Mouse (Mus musculus) spleen, adult 12 weeks (tissue): Measurements from ENCODE around the gene Prmt1.
A peak's percentile ranks its signal among the peaks of the same experiment; 100 is the strongest.

Source experiments
- DNase-seq: peaks from one replicate; pipeline ENCODE4 v3.0.0; 2022; ENCODE audit warnings: low spot score

Gene Prmt1

DNA sequence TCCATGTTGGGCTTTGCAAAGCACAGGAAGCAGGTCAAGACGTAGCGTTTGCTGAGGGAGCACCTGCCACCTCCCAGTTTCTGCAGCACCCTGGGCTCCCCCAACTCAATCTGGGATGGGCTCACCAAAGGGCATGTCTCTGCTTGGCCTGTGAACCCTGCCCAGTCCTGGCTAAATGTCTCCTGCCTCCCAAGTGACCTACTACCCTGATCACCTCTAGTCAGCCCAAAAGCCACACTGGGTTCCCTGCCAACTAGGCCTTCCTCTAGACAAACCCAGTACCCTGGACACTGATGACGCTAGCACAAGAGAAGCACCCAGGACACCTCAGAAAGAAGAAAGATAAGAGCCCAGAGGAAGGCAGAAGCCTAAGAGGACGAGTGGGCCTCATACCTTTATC lies 26.5 kb upstream of the Prmt1 start:
- no peak for DNase-seq

DNA sequence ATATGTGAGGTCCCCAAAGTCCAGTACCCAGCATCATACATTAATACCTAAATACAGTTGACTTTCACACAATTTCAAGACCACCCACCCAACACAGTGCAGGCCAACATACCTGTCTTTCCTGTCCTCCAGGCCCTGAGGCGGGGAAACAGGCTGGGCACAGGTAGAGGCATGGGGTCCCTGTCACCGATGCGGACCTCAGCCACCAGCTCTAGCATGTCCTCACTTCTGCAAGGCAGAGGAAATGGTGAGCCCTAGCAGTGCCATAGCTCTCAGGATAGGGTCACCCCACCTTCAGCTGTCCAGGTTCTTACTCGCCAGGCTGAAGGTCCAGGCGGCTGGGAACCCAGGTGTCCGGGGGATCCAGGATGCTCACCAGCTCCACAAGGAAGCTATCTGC lies 25.6 kb upstream of the Prmt1 start:
- no peak for DNase-seq

DNA sequence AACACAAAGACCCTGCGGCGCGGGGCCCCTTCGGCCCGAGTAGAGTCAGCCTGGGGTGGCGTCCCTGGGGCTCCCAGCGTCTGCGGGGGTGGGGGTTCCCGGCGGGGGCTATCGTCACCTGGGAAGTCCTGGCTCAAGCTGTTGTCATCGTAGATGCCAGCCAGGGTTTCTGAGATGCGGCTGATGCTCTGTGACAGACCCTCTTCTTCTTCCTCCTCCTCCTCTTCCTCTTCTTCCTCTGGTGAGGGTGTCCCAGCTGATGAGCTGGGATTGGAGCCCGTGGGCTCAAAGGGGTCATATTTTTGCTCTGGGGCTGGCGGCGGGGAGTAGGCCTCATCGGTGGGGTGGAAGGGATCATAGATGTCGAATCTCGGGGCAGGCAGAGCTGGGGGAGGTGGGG lies 22.0 kb upstream of the Prmt1 start:
- DNase-seq: no peak

DNA sequence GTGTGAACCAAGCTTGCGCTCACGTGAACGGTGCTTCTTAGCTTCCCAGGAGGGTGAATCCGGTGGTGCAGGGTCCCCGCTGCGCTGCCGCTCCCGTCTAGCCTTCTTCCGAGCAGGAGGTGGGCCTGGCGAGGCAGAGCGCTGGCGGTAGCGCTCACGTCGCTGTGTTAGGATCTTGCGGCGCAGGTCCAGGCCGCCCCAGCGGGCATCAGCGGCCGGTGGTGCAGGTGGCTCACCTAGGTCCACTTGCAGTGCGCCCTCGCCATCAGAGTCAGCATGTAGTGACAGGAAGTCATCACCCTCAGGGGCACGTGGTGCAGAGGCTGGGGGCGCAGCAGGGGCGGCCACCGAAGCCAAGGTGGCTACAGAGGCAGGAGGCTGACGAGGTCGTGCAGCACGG lies 21.5 kb upstream of the Prmt1 start:
- no peak for DNase-seq

DNA sequence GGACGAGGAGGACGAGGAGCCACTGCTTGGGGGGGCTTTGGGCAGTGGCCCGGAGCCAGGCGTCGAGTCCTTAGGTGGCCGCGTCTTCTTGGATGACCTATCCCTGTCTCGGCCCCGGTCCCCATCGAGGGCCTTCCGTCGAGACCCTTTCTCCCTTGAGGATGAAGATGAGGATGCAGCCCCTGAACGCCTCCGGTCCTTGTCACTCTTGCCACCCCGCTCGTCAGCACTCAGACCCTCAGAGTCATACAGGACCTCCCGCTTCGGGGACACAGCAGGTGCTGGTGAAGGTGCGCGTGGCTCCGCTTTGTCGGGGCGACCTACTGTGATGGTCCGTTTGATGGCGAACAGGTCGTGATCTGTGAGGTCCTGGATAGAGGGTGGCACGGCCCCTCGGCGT lies 20.8 kb upstream of the Prmt1 start:
- DNase-seq: no peak

DNA sequence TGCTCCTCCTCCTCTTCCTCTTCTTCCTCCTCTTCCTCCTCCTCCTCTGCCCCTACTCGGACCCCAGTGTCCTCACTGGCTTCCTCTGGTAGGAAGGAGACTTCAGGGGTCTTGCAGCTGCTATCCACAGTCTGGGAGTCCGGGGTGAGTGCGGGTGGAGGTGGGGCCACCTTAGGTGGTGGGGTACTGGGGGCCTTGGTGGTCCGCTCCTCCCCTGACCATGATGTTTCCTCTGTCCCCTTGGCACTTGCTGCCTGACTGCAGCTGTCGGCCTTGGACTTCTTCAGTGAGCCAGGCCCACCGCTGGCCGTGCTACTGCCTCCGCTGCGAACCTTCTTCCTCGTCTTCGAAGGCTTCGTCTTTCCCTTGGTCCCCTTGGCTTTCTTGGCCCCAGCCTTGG lies 20.1 kb upstream of the Prmt1 start:
- no peak for DNase-seq

DNA sequence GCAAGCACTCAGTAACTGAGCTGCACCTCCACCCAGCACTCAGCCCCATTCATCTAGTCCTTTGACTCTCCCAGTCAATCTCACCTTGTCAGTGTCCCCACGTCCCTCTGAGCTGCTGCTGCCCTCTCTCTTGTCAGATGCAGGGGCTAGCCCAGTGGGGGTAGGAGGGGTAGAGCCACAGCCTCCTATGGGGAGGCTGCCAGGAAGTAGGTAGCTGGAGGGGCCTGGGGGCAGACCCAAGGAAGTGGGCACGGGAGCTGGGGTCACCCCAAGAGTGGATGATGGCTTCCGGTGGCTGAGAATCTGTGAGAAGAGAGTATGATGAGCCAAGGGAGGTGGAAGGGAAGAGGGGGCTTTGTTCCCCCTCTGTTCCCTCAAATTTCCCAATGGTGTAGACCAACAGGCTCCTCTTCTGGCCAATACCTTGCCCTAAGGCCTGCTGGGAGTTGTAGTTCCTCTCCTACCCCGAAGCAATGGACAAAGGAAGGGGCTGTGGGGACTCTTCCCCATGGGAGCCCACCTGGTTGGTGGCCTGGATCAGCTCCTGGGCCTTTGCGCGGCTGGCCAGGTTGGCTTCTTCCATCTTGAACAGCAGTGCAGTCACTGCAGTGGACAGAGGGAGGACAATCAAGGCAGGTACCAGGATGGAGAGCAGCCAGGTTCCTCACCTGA lies 19.1 kb upstream of the Prmt1 start:
- DNase-seq: no peak

DNA sequence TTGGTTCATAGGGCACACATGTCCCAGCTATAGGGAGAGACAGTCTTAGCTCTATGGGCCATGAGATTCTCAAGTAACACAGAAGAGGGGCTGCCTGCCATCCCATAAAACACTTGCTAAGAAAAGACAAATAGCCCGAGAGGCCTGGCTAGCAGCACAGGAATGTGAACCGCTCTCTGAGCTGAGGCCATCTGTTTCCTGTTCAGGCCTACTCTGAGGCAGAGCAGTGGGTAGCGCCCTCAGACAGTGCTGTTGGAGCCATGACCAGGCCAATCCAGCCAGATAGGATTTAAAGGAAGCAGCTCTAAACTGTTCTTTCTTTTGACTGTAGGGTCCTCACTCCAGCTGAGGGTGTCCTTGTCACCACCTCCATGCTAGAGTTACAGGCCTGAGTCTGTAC lies 18.2 kb upstream of the Prmt1 start:
- no peak for DNase-seq

DNA sequence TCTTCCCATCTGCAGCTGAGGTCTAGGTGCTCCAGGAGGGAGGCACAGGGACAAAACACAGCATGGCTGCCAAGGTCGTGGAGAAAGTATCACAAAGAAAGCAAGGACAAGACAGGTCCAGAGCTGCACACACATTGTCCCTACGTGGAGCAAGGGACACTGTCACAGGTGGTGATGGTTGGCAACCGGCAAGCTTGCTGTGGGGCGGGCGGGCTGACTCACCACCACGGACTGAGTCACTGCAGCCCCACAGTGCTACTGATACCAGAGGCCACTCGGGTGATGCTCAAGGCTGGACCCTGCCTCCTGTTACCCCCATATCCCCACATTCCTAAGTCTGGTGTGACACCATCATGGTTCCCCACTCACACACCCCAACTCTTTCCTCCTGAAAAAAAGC lies 16.1 kb upstream of the Prmt1 start:
- DNase-seq: no peak

DNA sequence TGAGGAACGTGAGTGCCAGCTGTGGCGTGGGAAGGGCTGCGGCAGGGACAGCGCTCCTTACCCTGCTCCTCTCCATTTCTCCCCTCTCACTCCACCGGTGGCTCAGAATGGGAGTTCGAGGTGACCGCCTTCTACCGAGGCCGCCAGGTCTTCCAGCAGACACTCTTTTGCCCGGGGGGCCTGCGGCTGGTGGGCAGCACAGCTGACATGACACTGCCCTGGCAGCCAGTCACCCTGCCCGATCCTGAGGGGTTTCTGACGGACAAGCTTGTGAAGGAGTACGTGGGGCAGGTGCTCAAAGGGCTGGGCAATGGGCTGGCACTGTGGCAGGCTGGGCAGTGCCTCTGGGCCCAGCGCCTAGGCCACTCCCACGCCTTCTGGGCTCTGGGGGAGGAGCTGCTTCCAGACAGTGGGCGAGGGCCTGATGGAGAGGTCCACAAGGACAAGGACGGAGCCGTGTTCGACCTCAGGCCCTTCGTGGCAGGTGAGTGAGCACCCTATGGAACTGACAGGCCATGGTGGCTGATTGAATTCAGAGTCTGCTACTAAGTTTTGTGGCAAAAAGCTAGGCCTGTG lies 14.3 kb upstream of the Prmt1 start:
- no peak for DNase-seq

DNA sequence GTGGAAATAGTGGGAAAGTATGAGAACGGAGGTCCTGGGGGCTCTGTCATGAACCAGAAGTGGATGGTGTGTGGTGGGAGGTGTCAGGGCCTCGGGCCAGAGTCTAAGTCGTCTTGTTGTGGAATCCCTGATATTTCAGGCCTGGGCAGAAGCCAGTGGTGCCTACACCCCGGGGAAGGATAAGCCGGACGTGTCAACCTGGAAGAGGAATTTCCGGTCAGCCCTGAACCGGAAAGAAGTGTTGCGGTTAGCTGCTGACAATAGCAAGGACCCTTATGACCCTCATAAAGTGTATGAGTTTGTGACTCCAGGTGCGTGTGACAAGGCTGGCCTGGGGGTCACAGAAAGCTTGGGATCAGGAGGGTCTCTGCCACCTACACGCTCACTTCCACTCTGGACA lies 13.4 kb upstream of the Prmt1 start:
- DNase-seq: no peak

DNA sequence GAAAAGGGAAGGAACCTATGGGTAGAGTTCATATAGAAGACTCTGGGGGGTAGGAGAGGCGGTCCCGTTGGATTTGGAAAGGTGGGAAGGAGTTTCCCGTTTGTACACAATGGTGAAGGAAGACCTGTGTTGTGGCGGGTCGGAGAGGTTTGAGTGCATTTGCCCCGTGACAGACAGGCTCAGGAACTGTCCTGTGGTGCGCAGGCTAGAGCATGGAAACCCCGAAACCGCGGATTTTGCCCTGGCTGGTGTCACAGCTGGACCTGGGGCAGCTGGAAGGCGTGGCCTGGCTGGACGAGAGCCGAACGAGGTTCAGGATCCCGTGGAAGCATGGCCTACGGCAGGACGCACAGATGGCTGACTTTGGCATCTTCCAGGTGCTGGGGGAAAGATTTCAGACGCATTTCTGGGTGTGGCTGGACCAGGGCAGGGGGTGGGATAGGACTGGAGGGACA lies 12.2 kb upstream of the Prmt1 start, which contains the start of gene Bcl2l12:
TSS of gene Bcl2l12 (minus strand) at position 212 of the 455 bp plus-strand sequence.
- DNase-seq: peak; percentile 30

DNA sequence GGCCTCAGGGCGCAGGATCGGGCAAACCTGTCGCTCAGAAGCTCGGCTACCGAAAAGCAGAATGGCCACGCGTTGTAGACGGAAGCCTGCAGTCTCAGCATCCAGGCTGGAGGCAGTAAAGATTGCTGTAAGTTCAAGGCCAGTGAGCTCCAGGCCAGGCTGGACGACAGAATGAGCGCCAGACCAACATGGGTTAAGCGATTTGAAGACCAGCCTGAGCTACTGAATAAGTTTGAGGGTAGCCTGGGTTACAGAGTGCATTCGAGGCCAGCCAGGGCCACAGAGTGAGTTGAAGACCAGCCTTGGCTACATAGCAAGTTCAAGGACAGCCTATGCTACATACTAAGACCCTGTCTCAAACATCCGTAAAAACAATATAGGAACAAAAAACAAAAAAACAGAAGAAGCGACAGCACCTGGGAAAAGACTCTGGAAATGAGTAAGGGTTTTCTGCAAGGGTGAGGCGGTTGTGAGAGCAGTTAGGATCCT lies 11.6 kb upstream of the Prmt1 start:
- no peak for DNase-seq

DNA sequence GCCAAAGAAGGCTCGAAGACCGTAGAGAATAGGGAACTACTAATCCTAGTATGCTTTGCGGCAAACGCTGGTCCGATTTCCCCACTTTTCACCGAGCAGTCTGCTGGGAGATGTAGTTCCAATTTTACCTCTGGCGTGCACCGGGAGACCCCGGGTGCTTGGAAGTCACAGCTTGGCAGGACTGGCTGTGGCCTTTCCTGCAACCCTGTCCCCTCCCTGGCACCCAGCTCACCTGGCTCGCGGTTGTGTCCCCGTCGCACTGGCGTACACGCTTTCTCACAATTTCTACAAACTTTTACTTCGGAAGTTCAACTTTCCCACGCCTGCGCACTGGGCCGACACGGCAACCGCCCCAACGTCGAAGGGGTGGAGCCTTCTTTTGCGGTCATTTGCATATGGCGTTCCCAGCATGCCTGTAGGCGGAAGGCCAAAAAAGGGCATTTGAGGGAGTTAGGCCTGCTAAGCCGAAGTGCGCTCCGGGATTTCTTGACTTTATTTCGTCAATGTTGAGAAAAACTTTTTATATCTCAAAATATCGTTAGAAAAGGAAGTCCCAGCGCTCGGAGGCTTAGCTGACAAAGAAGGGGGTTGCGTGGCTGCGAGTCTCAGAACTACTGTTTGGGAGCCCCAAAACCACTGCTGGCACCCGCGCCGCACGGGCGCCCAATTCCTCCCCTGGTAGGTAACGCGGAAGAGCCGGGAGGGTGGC lies 11.0 kb upstream of the Prmt1 start, which contains the start of gene Irf3:
TSS of gene Irf3 (plus strand) at position 418 of the 709 bp plus-strand sequence.
- DNase-seq: peak; percentile 97

DNA sequence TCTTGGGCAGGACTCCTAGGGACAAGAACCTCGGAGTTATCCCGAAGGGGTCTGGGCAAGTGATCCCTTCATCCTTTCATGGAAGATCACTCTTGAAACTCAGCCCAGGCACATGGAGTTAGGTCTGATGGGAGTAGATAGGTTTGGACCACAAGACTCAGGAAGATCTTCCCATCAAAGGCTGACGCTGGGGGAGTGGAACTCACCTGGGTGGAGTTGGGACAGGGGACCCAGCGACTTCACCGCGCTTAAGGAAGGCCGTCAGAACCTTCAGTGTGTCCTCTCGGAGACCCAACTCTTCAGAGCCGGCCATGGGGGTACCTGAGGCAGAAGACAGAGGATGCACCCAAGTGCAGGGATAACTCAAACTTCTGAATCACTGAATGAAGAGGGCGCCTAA lies 10.3 kb upstream of the Prmt1 start:
- DNase-seq: no peak

DNA sequence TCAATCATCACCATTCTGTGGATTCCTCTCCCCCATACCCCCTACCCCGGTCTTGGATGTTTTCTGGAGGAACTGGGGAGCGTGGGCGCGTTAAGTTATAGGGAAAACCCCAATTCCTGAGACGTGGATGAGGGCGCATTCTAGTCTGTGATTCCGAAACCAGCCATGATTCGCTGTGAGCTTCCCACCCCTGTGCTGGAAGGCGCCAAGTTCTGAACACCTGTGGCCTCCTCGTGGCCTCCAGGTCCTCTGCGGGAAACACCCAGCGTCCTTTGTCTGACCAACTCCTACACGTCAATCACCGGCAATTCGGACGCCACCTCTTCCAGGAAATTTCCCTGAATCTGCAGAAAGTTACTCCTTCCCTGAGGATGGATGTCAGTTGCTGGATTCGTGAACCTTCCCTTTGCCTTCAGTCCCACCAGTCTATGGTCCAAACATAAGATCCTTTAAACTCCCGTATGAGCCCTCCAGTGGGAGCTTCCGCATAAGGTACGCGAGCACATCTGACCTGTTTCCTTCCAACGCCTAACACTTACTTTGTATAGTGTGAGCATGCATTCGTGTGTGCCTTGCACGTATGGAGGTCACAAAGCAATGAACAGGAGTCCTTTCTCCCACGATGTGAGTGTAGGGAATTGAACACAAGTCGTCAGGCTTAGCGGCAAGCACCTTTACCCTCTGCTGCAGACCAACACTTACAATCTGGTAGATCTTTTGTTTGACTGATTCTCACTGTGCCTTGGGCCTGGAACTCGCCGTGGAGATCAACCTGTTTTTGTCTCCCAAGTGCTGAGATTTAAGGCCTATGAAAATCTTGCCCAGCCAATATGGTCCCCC lies 731 bp upstream of the Prmt1 start:
- DNase-seq: no peak

DNA sequence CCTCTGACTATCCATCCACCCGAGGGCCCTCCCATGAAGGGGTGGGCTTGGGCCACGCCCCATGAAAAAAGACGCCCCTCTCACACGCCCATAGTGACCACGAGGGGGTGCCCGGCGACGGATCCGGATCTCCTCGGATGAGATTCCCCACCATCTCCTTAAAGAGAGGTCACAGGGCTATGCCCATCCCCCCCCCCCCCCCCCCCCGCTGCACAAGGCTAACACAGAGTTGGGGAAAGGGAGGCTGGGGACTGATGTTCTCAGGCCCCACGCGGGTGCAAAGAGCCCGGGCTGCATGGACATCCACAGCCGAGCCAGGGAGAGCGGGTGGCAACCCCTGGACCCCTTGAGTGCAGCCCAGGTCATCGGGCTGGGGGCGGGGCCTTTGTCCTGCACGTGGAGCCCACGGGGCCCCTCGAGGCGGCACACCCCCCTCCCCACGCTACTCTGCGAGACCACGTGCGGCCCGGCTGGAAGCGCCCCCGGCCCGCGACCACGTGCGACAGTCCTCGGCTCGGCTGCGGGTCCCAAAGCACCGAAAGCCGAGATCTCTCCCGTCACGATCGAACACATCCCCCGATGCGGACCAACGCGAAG lies 675 bp downstream of the Prmt1 start:
- no peak for DNase-seq

DNA sequence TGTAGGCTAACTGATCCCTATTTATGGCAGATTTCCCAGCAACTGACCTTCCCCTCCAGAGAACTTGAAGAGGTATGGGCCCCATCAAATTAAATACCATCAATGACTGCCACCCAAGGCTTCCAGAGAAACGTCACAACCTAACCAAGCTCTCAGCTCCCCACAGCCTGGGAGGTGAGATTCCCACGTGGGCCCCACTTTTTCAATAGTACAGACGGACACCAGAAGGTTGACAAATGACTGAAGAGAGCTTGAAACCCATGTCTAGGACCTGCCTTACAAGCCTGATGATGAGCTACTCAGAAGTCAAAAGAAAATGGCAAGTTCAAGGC lies 1.6 kb downstream of the Prmt1 start:
- no peak for DNase-seq

DNA sequence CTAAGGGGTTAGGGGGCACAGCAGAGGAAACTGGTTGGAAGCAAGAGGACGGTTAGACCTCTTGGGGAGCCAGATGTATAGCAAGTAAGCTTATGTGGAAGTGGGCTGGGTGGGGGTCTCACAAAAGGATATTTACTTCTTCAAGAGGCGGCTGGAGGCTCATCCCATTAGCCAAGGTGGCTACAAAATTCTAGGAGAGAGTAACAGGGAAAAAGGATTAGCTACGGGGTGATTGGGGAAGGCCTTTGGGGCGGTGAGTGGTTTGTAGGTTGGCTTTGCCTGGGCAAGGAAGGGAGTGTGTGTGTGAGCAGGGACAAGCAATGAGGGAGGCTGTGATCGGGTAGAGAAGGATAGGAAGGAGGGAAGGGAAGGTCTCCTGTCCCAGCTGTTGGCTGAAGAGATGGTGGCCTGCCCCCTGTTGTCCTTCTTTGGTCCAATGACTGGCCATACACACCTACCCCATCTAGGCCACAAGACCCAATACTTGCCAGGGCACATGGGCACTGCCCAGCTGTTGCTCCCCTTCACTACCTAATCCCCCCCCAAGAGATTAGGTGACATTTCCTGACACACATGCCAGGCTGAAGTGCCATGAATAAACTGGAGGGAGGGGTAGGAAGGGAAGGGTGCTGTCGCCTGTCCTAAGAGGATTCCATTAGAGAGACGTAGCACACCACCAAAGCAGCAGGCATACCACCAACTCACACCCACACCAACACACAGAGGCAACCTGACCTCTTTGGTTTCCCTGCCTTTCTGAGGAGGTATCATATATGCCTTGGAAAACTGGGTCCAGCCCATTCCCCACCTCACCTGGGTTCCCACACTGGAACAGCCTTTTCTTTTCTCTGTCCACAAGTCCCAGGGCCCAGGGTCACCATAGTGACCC lies 2.2 kb downstream of the Prmt1 start:
- no peak for DNase-seq

DNA sequence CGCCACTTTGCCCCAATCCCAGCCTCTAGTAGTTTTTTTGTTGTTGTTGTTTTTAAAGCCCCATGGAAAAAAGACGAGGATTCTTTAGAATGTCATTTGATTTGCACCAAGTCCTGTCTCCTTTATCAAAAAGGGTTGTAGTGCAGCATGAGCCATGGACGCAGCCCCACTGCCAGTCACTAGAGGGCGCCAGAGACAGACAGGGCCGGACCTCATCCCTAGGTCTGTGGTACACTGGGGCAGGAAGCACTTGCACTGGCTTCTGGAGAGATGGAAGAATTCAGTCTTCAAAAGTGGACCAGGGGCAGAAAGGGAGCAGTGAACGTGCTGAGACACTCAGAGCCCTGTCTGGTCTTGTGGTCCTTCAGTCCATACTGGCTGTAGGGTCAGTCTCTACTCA lies 3.3 kb downstream of the Prmt1 start:
- peak; percentile 80 for DNase-seq

DNA sequence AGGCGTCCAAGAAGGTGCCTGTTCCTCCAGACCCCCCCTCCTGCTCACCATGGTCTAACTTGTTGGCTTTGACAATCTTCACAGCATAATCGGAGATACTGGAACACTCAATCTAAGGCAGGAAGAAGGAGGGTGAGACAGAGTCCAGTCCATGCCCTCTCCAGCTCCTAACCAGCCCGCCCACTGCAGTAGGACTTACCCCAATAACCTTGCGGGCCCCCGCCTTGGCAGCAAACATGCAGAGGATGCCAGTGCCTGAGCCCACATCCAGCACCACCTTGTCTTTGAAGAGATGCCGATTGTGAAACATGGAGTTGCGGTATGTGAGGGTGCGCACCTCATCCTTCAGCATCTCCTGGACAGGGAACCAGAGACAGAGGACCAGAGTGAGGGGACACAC lies 4.8 kb downstream of the Prmt1 start:
- no peak for DNase-seq
